Mouse (Mus musculus) heart, postnatal 36 days (tissue): ENCODE data around the gene Csf3r. TPM values are rescaled to one million over a fixed set of nuclear protein-coding genes. Genes with fewer than 3 reads are reported as not detected.

Experiments used
- total RNA-seq, 2 experiments: library from RNA; stranded (reverse); gene quantifications; 2 replicates each; pipeline ENCODE4 v1.2.3; 2021

Csf3r gene
- total RNA-seq, 2 experiments from 2014 or later, result 1.00 to 1.6 TPM

Other genes with a start within 250 kb of the Csf3r start
- 10 to 100 TPM; 79.5 to 82.5 TPM for gene Mrps15, start 22.4 kb downstream of the Csf3r start, total RNA-seq
- 1 to 10 TPM; 2.5 to 2.7 TPM for gene Oscp1, start 34.0 kb downstream of the Csf3r start, total RNA-seq
- gene Lsm10, start 72.1 kb downstream of the Csf3r start, total RNA-seq, result 10 to 100 TPM; 14.5 to 16.4 TPM
- 10 to 100 TPM; 33.6 to 41.5 TPM for gene Stk40, start 79.4 kb downstream of the Csf3r start, total RNA-seq
- 10 to 100 TPM; 15.7 to 16.2 TPM for gene Eva1b, start 123.2 kb downstream of the Csf3r start, total RNA-seq
- gene Sh3d21, start 138.9 kb downstream of the Csf3r start, total RNA-seq, result 1 to 10 TPM; 2.4 to 3.6 TPM
- gene Thrap3, start 178.2 kb downstream of the Csf3r start, total RNA-seq, result 100 to 1,000 TPM; 119 to 123 TPM
- 100 to 1,000 TPM; 248 to 259 TPM for gene Map7d1, start 231.8 kb downstream of the Csf3r start, total RNA-seq
- 10 to 100 TPM; 45.9 to 46.3 TPM for gene Trappc3, start 237.8 kb downstream of the Csf3r start, total RNA-seq